Mouse (Mus musculus): ENCODE data around the gene Sdc4. TPM values are rescaled to one million over a fixed set of nuclear protein-coding genes. Genes with fewer than 3 reads are reported as not detected.

Sdc4 gene
- total and polyA plus RNA-seq, 3 experiments = 14.7 to 26.0 (median 20.2) TPM

- TF ChIP-seq CTCF (IDR thresholded peaks at IDR 0.05) = no peak
- no peak for TF ChIP-seq POLR2A (IDR thresholded peaks at IDR 0.05; ENCODE audit: insufficient read depth, low read depth, low read length)
- TF ChIP-seq EP300 (IDR thresholded peaks at IDR 0.05; ENCODE audit: insufficient read depth, low read depth, low read length) = no peak
- Histone ChIP-seq H3K4me3 (no peak overlapping the region), H3K79me2 (replicated peaks; ENCODE audit: control insufficient read depth, insufficient read depth, low read length) (no peaks in the 10 kb centered on the region), H3K9ac (ENCODE audit: low read depth, low read length) (peak overlapping the region; percentile 10; the same call in 1 of the 2 replicates), H3K27ac (peak overlapping the region; percentile 30), H3K4me1 (ENCODE audit: control insufficient read depth, insufficient read depth, low read length) (peaks cover 9% of the 10 kb centered on the region), H3K27me3 (ENCODE audit: control insufficient read depth, insufficient read depth, low read length) (no peaks in the 10 kb centered on the region), H3K36me3 (ENCODE audit: control insufficient read depth, insufficient read depth, low read length) (no peaks in the 10 kb centered on the region)
- intact Hi-C loops (cut with DNase I) = no loop called here
- 29% methylated on average over 22 of the region's 22 CpGs for WGBS
- peak in 1 of 2 experiments; percentile 56 for DNase-seq
Measured at GRCm38 (mm10) chr2:164432541-164433191, 11.0 kb downstream of the Sdc4 start.

DNA sequence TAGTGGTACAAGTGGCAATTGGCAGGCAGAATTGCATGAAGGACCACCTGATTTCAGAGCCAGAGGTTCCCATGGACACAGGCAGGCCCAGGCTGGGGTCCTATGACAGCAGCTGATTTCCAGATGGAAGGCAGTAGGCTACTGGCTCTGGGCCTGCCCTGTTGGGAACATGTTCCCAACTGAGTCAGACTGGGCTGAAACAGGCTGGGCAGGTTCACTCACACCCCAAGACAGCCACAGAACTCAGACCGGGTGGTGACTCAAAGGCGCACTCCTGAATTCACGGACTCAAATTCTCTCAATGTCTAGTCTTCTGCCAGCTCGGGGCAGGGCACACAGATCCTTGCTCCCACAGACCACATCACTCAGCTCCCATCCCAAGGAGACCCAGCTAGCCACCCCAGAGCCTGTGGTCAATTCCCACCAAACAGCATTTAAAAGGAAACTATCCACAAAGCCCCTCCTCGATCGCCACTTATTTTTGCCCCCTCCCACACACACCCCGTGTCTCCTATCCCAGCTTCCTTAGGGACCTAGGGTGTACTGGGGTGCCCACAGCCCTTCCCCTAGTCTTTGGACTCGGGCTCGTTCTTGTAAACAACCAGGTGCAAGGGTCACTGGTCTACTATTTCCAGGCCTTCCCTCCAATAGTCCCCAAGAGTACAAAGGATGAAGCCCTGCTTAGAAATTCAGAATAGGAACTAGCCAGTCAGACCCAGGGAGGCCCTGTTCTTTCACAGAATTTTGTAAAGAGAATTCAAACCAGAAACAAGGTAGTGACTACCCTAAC lies 11.8 kb downstream of the Sdc4 start:
- no peaks in the 10 kb centered on the region for H3K27me3 ChIP-seq (ENCODE audit: control insufficient read depth, insufficient read depth, low read length)
- no peaks in the 10 kb centered on the region for H3K79me2 ChIP-seq (replicated peaks; ENCODE audit: control insufficient read depth, insufficient read depth, low read length)
- peak overlapping the region; percentile 30 for H3K27ac ChIP-seq
- intact Hi-C loops (cut with DNase I) = no loop called here
- WGBS = 76% methylated on average over 9 of the region's 9 CpGs
- TF ChIP-seq CTCF (IDR thresholded peaks at IDR 0.05) = no peak
- TF ChIP-seq EP300 (IDR thresholded peaks at IDR 0.05; ENCODE audit: insufficient read depth, low read depth, low read length) = no peak
- no peak for TF ChIP-seq POLR2A (IDR thresholded peaks at IDR 0.05; ENCODE audit: insufficient read depth, low read depth, low read length)
- peaks cover 7% of the 10 kb centered on the region for H3K4me1 ChIP-seq (ENCODE audit: control insufficient read depth, insufficient read depth, low read length)
- H3K4me3 ChIP-seq = no peak overlapping the region
- H3K36me3 ChIP-seq (ENCODE audit: control insufficient read depth, insufficient read depth, low read length) = no peaks in the 10 kb centered on the region
- no peak for DNase-seq
- H3K9ac ChIP-seq (ENCODE audit: low read depth, low read length) = no peak overlapping the region

DNA sequence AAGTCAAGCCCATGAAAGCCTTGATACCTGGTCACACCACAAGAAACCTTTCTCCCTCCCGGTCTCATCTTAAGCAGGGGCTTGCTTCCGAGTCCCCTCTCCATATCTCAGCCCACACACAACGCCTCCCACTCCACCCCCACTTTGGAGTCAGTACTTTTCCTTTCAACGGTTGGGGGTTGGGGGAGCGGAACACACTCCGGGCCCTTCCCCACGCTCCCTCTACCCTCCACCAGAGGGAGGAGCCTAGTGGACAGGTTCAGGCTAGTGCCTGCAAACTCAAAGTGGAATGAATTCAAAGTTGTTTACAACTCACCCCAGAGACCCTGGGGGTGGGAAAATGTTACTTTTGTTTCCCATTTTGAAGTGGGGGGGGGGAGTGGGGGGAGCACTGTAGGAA lies 13.0 kb downstream of the Sdc4 start:
- Histone ChIP-seq H3K79me2 (replicated peaks; ENCODE audit: control insufficient read depth, insufficient read depth, low read length) (no peaks in the 10 kb centered on the region), H3K4me3 (no peak overlapping the region), H3K27ac (no peak overlapping the region), H3K27me3 (ENCODE audit: control insufficient read depth, insufficient read depth, low read length) (no peaks in the 10 kb centered on the region), H3K36me3 (ENCODE audit: control insufficient read depth, insufficient read depth, low read length) (no peaks in the 10 kb centered on the region), H3K4me1 (ENCODE audit: control insufficient read depth, insufficient read depth, low read length) (peaks cover 7% of the 10 kb centered on the region), H3K9ac (ENCODE audit: low read depth, low read length) (no peak overlapping the region)
- intact Hi-C loops (cut with DNase I) = no loop called here
- TF ChIP-seq EP300 (IDR thresholded peaks at IDR 0.05; ENCODE audit: insufficient read depth, low read depth, low read length) = no peak
- TF ChIP-seq POLR2A (IDR thresholded peaks at IDR 0.05; ENCODE audit: insufficient read depth, low read depth, low read length) = no peak
- TF ChIP-seq CTCF (IDR thresholded peaks at IDR 0.05) = no peak
- DNase-seq = no peak
- WGBS = 60% methylated on average over 7 of the region's 7 CpGs

- WGBS = 76% methylated on average over 15 of the region's 15 CpGs
Measured at GRCm38 (mm10) chr2:164429881-164430615, 13.6 kb downstream of the Sdc4 start.

DNA sequence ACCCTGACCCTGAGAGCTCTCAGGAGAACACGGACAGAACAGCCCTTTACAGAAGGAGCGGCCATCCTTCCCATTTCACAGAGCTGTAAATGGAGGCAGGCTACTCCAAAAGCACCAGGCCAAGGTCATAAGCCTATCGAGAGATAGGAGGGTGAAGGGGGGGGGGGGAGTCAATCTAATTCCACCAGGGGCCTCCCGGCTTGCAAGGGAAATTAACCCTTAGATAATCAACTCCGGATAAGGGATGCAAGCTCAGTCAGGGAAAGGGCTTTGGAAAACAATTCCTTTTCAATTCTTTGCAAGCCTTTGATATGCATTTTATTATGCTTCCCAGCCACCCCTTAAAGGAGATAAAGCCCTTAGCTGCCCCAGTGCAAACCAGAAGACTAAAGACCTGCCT lies 15.2 kb downstream of the Sdc4 start:
- Histone ChIP-seq H3K4me3 (no peak overlapping the region), H3K4me1 (ENCODE audit: control insufficient read depth, insufficient read depth, low read length) (peaks cover 5% of the 10 kb centered on the region), H3K36me3 (ENCODE audit: control insufficient read depth, insufficient read depth, low read length) (no peaks in the 10 kb centered on the region), H3K9ac (ENCODE audit: low read depth, low read length) (no peak overlapping the region), H3K27ac (no peak overlapping the region), H3K79me2 (replicated peaks; ENCODE audit: control insufficient read depth, insufficient read depth, low read length) (no peaks in the 10 kb centered on the region), H3K27me3 (ENCODE audit: control insufficient read depth, insufficient read depth, low read length) (no peaks in the 10 kb centered on the region)
- no peak for TF ChIP-seq POLR2A (IDR thresholded peaks at IDR 0.05; ENCODE audit: insufficient read depth, low read depth, low read length)
- no peak for TF ChIP-seq EP300 (IDR thresholded peaks at IDR 0.05; ENCODE audit: insufficient read depth, low read depth, low read length)
- TF ChIP-seq CTCF (IDR thresholded peaks at IDR 0.05) = no peak
- 57% methylated on average over 5 of the region's 5 CpGs for WGBS
- intact Hi-C loops (cut with DNase I) = no loop called here
- DNase-seq = no peak

More at GRCm38 (mm10) chr2:164429881-164430615, 13.6 kb downstream of the Sdc4 start:
- intact Hi-C loops (cut with DNase I) = no loop called here
- H3K4me1 ChIP-seq (ENCODE audit: control insufficient read depth, insufficient read depth, low read length) = peaks cover 5% of the 10 kb centered on the region
- H3K36me3 ChIP-seq (ENCODE audit: control insufficient read depth, insufficient read depth, low read length) = no peaks in the 10 kb centered on the region
- H3K79me2 ChIP-seq (replicated peaks; ENCODE audit: control insufficient read depth, insufficient read depth, low read length) = no peaks in the 10 kb centered on the region
- TF ChIP-seq CTCF (IDR thresholded peaks at IDR 0.05) = no peak
- TF ChIP-seq POLR2A (IDR thresholded peaks at IDR 0.05; ENCODE audit: insufficient read depth, low read depth, low read length) = no peak
- TF ChIP-seq EP300 (IDR thresholded peaks at IDR 0.05; ENCODE audit: insufficient read depth, low read depth, low read length) = no peak
- no peak overlapping the region for H3K4me3 ChIP-seq
- DNase-seq = no peak
- no peak overlapping the region for H3K9ac ChIP-seq (ENCODE audit: low read depth, low read length)
- no peak overlapping the region for H3K27ac ChIP-seq
- H3K27me3 ChIP-seq (ENCODE audit: control insufficient read depth, insufficient read depth, low read length) = no peaks in the 10 kb centered on the region

Measured in heart, adult 2 months (tissue).